Mouse (Mus musculus): ENCODE results near the gene B230217C12Rik. TPM values are rescaled to one million over a fixed set of nuclear protein-coding genes. Genes with fewer than 3 reads are reported as not detected.
"Not testable (repeated sequence)": the region's sequence is repeated elsewhere in the genome, so short reads cannot be mapped to it uniquely, and the experiment has no call there.

The B230217C12Rik gene
- polyA plus RNA-seq, 1 experiment from 2014 or later = 5.5 TPM

DNA sequence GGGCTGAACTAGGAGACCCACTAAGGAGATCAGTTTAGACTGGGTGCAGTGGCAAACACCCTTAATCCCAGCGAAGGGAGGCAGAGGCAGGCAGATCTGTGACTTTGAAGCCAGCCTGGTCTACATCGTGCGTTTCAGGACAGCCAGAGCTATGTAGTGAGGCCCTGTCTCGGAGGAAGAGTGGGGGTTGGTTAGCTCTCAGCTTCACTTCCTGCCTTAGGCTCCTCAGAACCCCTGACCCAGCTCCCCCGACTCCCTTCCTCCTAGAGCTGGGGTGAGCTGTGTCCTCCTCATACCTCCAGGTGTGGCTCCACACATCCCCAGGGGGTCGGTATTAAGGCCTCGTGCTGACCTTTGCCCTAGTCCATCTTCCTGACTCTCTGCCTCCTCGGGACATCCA lies 4.0 kb upstream of the B230217C12Rik start:
- H3K36me3 ChIP-seq (ENCODE audit: control insufficient read depth, insufficient read depth, low read length) = peaks cover 67% of the 10 kb centered on the region
- H3K27ac ChIP-seq (replicated peaks in 1 of 2; ENCODE audit: control insufficient read depth in 1 of 2, insufficient read depth in 1 of 2, low read depth in 2 of 2, low read length in 2 of 2) = no peak overlapping the region
- ATAC-seq (ENCODE audit: insufficient number of reproducible peaks, insufficient read depth, low FRiP score, low read depth) = no peak
- H3K27me3 ChIP-seq (ENCODE audit: control insufficient read depth, insufficient read depth, low read length) = no peaks in the 10 kb centered on the region
- no peak overlapping the region for H3K4me3 ChIP-seq (ENCODE audit: control insufficient read depth in 1 of 2, insufficient read depth in 1 of 2, low read depth in 1 of 2, low read length in 2 of 2)
- no peak overlapping the region; the same call in 1 of the 2 replicates for H3K9ac ChIP-seq (ENCODE audit: low read length)
- no peaks in the 10 kb centered on the region for H3K9me3 ChIP-seq (ENCODE audit: control insufficient read depth, low read length)
- H3K4me2 ChIP-seq (ENCODE audit: low read length) = no peak overlapping the region
- 45% methylated on average over 8 of the region's 8 CpGs for WGBS
- peaks cover 0 to 14% of the 10 kb centered on the region in 2 experiments; a peak in 3 of 4 replicates for H3K4me1 ChIP-seq (ENCODE audit: control insufficient read depth in 2 of 2, insufficient read depth in 2 of 2, low read length in 2 of 2)

DNA sequence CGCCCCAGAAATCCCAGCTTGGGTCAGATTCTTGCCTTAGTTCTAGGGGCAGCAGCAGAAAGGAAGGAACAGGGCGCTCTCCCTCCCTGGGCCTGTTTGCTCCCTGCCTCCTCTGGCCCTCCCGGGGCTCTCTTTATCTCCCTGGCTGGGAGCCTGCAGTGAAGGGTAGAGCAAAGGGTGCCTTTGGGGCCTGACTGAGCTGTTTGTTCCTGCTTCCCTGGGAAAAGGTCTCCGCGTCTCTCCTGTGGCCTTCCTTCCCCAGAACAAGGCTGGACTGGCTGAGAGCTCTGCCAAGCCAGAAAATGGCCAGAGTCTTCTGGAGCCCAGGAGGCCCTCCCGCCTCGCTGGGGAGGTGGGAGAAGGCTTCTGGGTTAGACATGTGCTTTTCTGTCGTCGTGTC lies 3.5 kb upstream of the B230217C12Rik start:
- H3K9me3 ChIP-seq (ENCODE audit: control insufficient read depth, low read length); H3K4me3 ChIP-seq (ENCODE audit: control insufficient read depth in 1 of 2, insufficient read depth in 1 of 2, low read depth in 1 of 2, low read length in 2 of 2); H3K9ac ChIP-seq (ENCODE audit: low read length); H3K27me3 ChIP-seq (ENCODE audit: control insufficient read depth, insufficient read depth, low read length); ATAC-seq (ENCODE audit: insufficient number of reproducible peaks, insufficient read depth, low FRiP score, low read depth); H3K4me2 ChIP-seq (ENCODE audit: low read length): not testable (repeated sequence)
- 53% methylated on average over 9 of the region's 9 CpGs for WGBS
- peaks cover 0 to 14% of the 10 kb centered on the region in 2 experiments; a peak in 2 of 4 replicates for H3K4me1 ChIP-seq (ENCODE audit: control insufficient read depth in 2 of 2, insufficient read depth in 2 of 2, low read length in 2 of 2)
- H3K36me3 ChIP-seq (ENCODE audit: control insufficient read depth, insufficient read depth, low read length) = peaks cover 63% of the 10 kb centered on the region
- H3K27ac ChIP-seq (replicated peaks in 1 of 2; ENCODE audit: control insufficient read depth in 1 of 2, insufficient read depth in 1 of 2, low read depth in 2 of 2, low read length in 2 of 2) = peak overlapping the region in 1 of 2 experiments; percentile 38; a peak in 1 of 4 replicates

DNA sequence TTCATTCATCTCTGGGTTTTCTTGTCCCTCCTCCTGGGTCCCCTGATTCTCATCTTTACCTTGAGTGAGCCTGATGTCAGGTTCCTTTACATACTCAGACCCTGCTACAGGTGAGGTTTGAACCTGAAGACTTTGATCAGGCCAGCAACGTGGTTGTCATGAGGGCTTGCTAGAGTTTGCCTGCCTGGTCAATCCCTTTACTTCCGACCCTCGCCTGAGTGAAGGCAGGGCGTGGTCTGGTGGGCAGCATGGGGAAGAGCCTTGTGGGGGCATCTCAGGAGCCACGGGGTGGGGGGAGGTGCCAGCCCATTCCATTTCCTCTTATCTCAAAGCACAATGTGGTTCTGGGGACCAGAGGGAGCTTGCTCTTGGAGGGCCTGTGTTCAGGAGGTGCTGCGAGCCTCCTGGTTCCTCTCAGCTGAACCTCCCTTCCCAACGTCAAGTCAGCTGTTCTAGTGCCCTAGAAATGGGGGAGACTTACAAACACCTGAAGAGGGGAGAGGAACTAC lies 2.9 kb upstream of the B230217C12Rik start:
- no peaks in the 10 kb centered on the region for H3K27me3 ChIP-seq (ENCODE audit: control insufficient read depth, insufficient read depth, low read length)
- no peak overlapping the region for H3K4me2 ChIP-seq (ENCODE audit: low read length)
- H3K27ac ChIP-seq (replicated peaks in 1 of 2; ENCODE audit: control insufficient read depth in 1 of 2, insufficient read depth in 1 of 2, low read depth in 2 of 2, low read length in 2 of 2) = no peak overlapping the region
- WGBS = 73% methylated on average over 7 of the region's 7 CpGs
- H3K36me3 ChIP-seq (ENCODE audit: control insufficient read depth, insufficient read depth, low read length) = peaks cover 56% of the 10 kb centered on the region
- peaks cover 0 to 14% of the 10 kb centered on the region in 2 experiments; a peak in 2 of 4 replicates for H3K4me1 ChIP-seq (ENCODE audit: control insufficient read depth in 2 of 2, insufficient read depth in 2 of 2, low read length in 2 of 2)
- H3K9ac ChIP-seq (ENCODE audit: low read length) = no peak overlapping the region
- H3K4me3 ChIP-seq (ENCODE audit: control insufficient read depth in 1 of 2, insufficient read depth in 1 of 2, low read depth in 1 of 2, low read length in 2 of 2) = no peak overlapping the region
- H3K9me3 ChIP-seq (ENCODE audit: control insufficient read depth, low read length) = no peaks in the 10 kb centered on the region
- no peak for ATAC-seq (ENCODE audit: insufficient number of reproducible peaks, insufficient read depth, low FRiP score, low read depth)

DNA sequence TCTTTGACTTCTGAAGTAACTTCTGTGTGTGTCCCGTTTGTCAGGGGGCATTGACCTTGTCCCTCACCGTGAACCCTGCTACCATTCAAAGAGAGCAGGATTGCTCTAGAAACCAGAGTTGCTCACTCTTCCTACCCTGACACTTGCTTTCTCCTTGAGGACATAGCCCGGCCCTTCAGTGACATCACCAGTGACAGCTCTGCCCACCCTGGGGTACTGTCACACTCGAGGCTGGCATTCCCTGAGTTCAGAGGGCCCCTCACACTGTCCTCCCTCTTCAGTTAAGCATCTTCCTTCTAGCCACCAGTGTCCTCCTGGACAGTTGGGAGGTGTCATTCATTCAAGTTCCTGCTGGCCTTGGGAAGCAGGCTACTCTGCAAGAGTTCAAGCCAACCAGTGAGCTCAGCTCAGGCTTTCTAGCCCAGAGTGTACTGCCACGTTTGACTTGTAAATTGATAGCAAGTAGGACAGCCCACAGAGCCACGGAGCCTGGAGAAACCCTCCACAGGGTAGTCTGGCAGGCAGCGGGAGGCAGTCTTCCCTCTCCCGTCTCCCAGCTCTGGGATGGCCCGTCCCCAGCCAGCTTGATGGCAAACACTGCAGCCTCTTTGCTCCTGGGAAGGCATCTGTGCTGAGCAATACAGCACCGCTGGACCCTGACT lies 1.7 kb upstream of the B230217C12Rik start:
- peaks cover 0 to 14% of the 10 kb centered on the region in 2 experiments; a peak in 2 of 4 replicates for H3K4me1 ChIP-seq (ENCODE audit: control insufficient read depth in 2 of 2, insufficient read depth in 2 of 2, low read length in 2 of 2)
- WGBS = 36% methylated on average over 10 of the region's 10 CpGs
- H3K27me3 ChIP-seq (ENCODE audit: control insufficient read depth, insufficient read depth, low read length) = no peaks in the 10 kb centered on the region
- H3K4me2 ChIP-seq (ENCODE audit: low read length) = no peak overlapping the region
- H3K9me3 ChIP-seq (ENCODE audit: control insufficient read depth, low read length) = no peaks in the 10 kb centered on the region
- no peak overlapping the region; a peak in 1 of 4 replicates for H3K27ac ChIP-seq (replicated peaks in 1 of 2; ENCODE audit: control insufficient read depth in 1 of 2, insufficient read depth in 1 of 2, low read depth in 2 of 2, low read length in 2 of 2)
- no peak for ATAC-seq (ENCODE audit: insufficient number of reproducible peaks, insufficient read depth, low FRiP score, low read depth)
- H3K9ac ChIP-seq (ENCODE audit: low read length) = no peak overlapping the region
- H3K36me3 ChIP-seq (ENCODE audit: control insufficient read depth, insufficient read depth, low read length) = peaks cover 45% of the 10 kb centered on the region
- H3K4me3 ChIP-seq (ENCODE audit: control insufficient read depth in 1 of 2, insufficient read depth in 1 of 2, low read depth in 1 of 2, low read length in 2 of 2) = no peak overlapping the region

DNA sequence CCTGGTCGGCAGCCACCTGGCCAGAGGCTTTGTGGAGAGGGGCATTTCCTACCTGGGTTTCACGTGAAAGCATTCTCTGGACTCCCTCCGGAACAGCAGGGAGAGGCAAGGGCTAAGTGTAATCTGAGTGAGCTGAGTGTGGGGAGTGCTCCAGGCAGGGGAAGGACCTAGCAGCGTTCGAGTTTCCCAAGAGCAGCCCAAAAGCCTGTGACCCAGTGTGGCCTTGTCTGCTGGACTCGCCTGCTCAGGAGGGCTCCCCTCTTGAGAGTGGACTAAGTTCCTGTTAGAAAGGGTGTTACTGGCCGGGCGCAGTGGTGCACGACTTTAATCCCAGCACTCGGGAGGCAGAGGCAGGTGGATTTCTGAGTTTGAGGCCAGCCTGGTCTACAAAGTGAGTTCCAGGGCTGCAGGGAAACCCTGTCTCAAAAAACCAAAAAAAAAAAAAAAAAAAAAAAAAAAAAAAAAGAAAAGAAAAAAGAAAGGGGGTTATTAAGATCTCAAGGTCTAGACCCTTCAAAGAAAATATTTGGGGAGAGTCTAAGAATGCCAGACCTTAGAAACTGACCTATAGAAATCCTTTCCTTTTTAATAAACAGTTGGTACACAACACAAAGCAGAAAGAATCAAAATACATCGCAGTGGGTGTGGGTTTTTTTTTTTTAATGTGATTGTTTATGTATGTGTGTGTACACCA lies 992 bp upstream of the B230217C12Rik start:
- Histone ChIP-seq H3K9ac (ENCODE audit: low read length) (no peak overlapping the region), H3K27ac (replicated peaks in 1 of 2; ENCODE audit: control insufficient read depth in 1 of 2, insufficient read depth in 1 of 2, low read depth in 2 of 2, low read length in 2 of 2) (no peak overlapping the region), H3K4me2 (ENCODE audit: low read length) (no peak overlapping the region), H3K9me3 (ENCODE audit: control insufficient read depth, low read length) (no peaks in the 10 kb centered on the region), H3K4me1 (ENCODE audit: control insufficient read depth in 2 of 2, insufficient read depth in 2 of 2, low read length in 2 of 2) (peaks cover 0 to 14% of the 10 kb centered on the region in 2 experiments; a peak in 2 of 4 replicates), H3K4me3 (ENCODE audit: control insufficient read depth in 1 of 2, insufficient read depth in 1 of 2, low read depth in 1 of 2, low read length in 2 of 2) (no peak overlapping the region), H3K36me3 (ENCODE audit: control insufficient read depth, insufficient read depth, low read length) (peaks cover 39% of the 10 kb centered on the region), H3K27me3 (ENCODE audit: control insufficient read depth, insufficient read depth, low read length) (no peaks in the 10 kb centered on the region)
- 44% methylated on average over 11 of the region's 11 CpGs for WGBS
- ATAC-seq (ENCODE audit: insufficient number of reproducible peaks, insufficient read depth, low FRiP score, low read depth) = no peak

DNA sequence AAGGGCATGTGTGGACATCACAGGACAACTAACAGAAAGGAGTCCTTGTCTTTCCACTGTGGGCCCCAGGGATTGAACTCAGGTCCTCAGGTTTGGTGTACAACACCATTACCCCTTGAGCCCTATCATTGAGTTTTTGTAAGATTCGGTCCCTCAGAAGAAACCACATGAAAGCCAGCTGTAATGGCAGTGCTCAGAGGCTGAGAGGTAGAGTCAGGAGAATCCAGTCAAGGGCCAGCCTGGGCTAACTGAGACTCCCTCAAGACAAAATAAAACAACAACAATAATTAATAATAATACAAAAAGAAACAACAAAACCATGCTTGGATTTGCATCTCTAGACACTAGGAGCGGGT lies 467 bp upstream of the B230217C12Rik start:
- peaks cover 0 to 14% of the 10 kb centered on the region in 2 experiments; a peak in 2 of 4 replicates for H3K4me1 ChIP-seq (ENCODE audit: control insufficient read depth in 2 of 2, insufficient read depth in 2 of 2, low read length in 2 of 2)
- H3K9ac ChIP-seq (ENCODE audit: low read length) = peak overlapping the region; percentile 68; the same call in 1 of the 2 replicates
- ATAC-seq (ENCODE audit: insufficient number of reproducible peaks, insufficient read depth, low FRiP score, low read depth) = no peak
- WGBS = 70% methylated on average over 2 of the region's 2 CpGs
- peak overlapping the region; percentile 74 for H3K4me2 ChIP-seq (ENCODE audit: low read length)
- H3K36me3 ChIP-seq (ENCODE audit: control insufficient read depth, insufficient read depth, low read length) = peaks cover 33% of the 10 kb centered on the region
- H3K27ac ChIP-seq (replicated peaks in 1 of 2; ENCODE audit: control insufficient read depth in 1 of 2, insufficient read depth in 1 of 2, low read depth in 2 of 2, low read length in 2 of 2) = peak overlapping the region in 1 of 2 experiments; percentile 76; a peak in 1 of 4 replicates
- H3K9me3 ChIP-seq (ENCODE audit: control insufficient read depth, low read length) = no peaks in the 10 kb centered on the region
- no peaks in the 10 kb centered on the region for H3K27me3 ChIP-seq (ENCODE audit: control insufficient read depth, insufficient read depth, low read length)
- H3K4me3 ChIP-seq (ENCODE audit: control insufficient read depth in 1 of 2, insufficient read depth in 1 of 2, low read depth in 1 of 2, low read length in 2 of 2) = no peak overlapping the region; a peak in 1 of 4 replicates

DNA sequence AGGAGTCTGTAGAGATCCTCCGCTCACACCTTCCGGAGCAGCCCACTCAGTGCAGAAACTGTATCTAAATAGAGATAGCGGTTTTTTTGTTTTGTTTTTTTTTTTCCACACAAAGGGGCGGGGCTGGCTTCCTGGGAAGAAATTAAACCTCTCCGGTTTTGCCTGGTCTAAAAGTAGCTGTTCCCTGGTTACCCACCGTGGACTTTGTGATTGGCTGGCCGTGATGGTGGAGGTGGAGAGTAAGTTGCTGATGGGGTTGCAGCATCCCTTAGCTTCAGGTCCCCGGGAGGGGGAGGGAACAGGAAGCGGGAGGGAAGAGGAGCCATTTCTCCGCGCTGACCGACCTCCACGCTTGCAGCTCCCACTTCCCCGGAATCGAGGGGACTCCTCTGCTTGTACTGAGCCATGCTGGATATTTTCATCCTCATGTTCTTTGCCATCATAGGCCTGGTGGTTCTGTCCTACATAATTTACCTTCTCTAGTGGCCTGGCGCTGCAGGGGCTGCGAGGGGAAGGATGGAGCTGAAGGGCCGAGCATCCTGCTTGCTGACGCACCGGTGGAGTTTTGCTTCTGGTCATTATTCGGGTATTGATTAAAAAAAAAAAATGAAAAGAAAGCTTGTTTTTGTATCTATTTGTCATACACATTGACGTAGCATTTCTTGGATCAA lies 546 bp downstream of the B230217C12Rik start:
- H3K4me3 ChIP-seq (ENCODE audit: control insufficient read depth in 1 of 2, insufficient read depth in 1 of 2, low read depth in 1 of 2, low read length in 2 of 2) = peak overlapping the region; percentile 49 to 50
- peak; percentile 54; the same call in 1 of the 2 replicates for ATAC-seq (ENCODE audit: insufficient number of reproducible peaks, insufficient read depth, low FRiP score, low read depth)
- H3K27ac ChIP-seq (replicated peaks in 1 of 2; ENCODE audit: control insufficient read depth in 1 of 2, insufficient read depth in 1 of 2, low read depth in 2 of 2, low read length in 2 of 2) = peak overlapping the region; percentile 52 to 76
- WGBS = 3% methylated on average over 22 of the region's 22 CpGs
- peaks cover 0 to 14% of the 10 kb centered on the region in 2 experiments; a peak in 2 of 4 replicates for H3K4me1 ChIP-seq (ENCODE audit: control insufficient read depth in 2 of 2, insufficient read depth in 2 of 2, low read length in 2 of 2)
- H3K27me3 ChIP-seq (ENCODE audit: control insufficient read depth, insufficient read depth, low read length) = no peaks in the 10 kb centered on the region
- peak overlapping the region; percentile 68 for H3K9ac ChIP-seq (ENCODE audit: low read length)
- H3K9me3 ChIP-seq (ENCODE audit: control insufficient read depth, low read length) = no peaks in the 10 kb centered on the region
- H3K36me3 ChIP-seq (ENCODE audit: control insufficient read depth, insufficient read depth, low read length) = peaks cover 24% of the 10 kb centered on the region
- H3K4me2 ChIP-seq (ENCODE audit: low read length) = peak overlapping the region; percentile 74
